Mouse (Mus musculus): ENCODE results near the gene Tmc1.

The Tmc1 gene

DNA sequence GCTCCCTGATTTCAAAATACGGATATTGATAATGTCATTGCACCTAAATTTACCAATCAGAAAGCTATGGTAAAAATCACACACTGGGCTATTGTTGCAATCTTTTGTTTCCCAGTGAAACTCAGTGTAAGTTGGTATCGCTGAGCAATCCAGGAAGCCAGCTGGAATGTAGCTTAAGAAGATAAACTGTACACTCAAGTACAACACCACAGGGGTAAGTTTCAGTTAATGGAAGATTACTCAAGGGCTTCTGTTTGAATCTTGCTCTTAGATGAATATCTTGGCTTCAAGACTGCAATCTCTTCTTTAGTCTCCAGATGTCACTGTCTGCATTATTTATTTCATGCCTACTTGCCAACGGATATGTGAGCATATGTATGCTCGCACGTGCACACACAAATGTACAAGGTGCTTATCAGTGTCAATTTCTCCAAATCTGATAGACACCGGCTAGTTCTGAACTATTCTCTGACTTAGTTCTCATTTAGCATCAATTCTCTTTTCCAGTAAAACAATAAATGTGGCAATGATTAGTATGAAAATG is 156.4 kb downstream of the Tmc1 start:
- DNase-seq, result no peak

DNA sequence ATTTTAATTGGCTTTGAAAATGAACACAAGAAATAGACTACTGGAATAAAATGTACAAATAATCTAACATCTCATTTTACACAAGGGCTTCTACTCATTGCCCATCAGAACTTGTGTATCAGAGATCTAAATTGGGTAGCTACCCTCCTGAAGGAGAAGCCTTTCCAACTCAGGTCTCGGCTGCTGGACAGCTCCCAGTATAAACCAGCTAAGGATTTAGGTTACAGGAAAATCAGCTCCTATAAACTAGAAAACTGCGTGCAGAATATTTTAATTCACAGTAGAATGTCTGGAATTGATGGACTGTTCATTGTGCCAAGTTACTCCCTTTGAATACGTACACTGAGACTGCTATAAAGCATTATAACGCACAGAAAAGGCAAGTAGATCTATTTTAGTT is 158.0 kb downstream of the Tmc1 start:
- DNase-seq, result no peak

DNA sequence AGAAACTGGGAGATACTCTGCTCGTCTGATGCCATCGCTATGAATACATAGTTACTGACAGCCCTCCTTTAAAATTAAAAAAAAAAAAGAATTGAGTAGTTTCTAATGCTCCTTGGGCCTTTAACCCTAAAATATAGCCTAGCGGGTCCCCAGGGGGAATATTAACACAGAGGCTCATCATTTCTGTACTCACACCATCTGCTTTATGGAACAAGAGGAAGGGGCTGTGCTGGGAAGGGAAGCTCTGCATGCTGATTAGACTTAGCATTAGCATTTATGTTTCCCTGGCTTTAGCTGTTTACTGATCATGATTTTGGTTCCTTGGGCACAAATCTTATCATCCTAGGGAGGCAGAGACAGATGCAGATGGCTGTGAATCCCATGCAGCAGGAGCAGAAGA is 159.0 kb downstream of the Tmc1 start:
- no peak for DNase-seq

DNA sequence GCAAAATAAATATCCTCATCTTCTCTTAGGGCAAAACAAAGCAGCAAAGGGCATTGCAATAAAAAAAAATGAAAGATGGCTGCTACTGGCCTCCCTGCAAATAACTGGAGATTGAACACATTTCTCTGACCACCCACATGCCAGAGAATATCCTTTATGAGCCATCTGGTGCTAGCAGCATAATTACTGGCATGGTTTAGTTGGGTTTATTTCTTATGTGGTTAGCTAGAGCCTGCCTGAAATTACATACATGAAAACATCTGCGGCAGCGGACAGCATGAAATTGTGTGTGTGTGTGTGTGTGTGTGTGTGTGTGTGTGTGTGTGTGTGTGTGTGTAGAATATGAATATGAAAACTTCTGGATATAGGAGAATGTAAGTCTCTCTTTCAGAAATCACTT is 161.2 kb downstream of the Tmc1 start:
- DNase-seq, result no peak

DNA sequence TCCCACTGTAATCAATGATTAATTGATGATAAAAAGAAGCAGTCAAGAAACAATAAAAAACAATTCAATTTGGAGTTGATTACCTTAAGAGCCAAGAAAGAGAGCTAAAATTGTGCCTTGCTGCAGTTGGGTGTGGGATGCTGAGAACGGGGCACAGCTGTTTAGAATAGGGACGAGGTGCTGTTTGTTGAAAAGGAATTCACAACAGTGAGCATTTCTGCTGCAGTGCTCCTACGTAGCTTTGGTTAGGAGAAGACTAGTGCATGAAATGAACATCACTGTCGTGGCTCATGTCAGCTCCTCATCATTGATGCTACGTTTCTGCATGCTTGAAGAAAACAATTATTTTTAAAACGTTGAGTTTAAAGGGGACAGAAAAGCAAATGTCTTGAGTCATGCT is 166.7 kb downstream of the Tmc1 start:
- DNase-seq, result no peak

- no peak for DNase-seq
Observed at GRCm38 (mm10) chr19:20775681-20776080, 178.3 kb downstream of the Tmc1 start.

GRCm38 (mm10) chr19:20773941-20774340 is 180.1 kb downstream of the Tmc1 start:
- no peak for DNase-seq

DNA sequence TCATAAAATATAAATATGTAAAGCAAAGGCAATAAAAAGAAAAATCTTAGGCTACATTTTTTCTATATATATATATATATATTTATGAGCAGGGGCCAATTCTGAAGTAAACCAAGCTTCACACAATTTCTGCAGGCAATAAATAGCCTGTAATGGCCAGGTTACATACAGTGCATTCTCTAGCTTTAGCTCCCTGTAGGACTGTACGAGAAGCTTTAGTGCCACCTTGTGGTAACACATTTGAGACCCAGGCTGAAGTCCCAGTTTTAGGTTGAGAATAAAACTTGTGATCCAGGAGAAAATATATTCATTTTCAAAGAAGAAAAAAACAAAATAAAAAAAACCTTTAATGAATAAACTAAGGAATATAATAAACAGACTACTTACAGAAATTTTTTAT is 189.8 kb downstream of the Tmc1 start:
- no peak for DNase-seq

GRCm38 (mm10) chr19:20761675-20762426 is 192.2 kb downstream of the Tmc1 start:
- no peak for DNase-seq

- no peak for DNase-seq
Observed at GRCm38 (mm10) chr19:20761119-20761518, 192.9 kb downstream of the Tmc1 start.

DNA sequence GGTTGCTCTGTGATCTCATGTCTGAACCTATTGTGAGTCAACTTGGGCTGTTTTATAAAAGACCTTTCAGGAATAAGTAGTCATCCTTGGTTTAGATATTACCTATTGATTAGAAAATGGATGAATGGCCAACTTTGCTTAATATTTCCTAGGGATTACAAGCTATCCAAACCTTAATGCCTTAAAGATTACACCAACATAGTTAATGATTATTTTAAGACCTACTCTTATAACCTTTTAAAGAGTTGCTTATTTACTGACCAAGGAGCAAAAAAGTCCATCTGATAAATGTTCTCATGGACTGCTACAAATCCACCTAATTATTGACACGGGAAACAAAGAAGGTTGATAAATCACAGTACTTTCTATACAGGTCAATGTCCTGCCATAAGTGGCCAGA is 209.4 kb downstream of the Tmc1 start:
- no peak for DNase-seq

Data from spleen, adult 18-20 months (tissue).